Mouse (Mus musculus) CH12F3 (cell line): ENCODE measurements around the gene Mmachc.
"Not testable (repeated sequence)": the region's sequence is repeated elsewhere in the genome, so short reads cannot be mapped to it uniquely, and the experiment has no call there.

ENCODE experiments used
- in situ Hi-C: fragments of 300-500 bp; cut with MboI; formaldehyde crosslinking; loops from 2 replicates; pipeline ENCODE4 v1.14.3; 2020; ENCODE audit warnings: low sequenced_read_pairs

Gene Mmachc

GRCm38 (mm10) chr4:116693785-116694184, 14.4 kb downstream of the Mmachc start:
- in situ Hi-C loops: no loop called here

- in situ Hi-C loops: no loop called here
Observed at GRCm38 (mm10) chr4:116692146-116692545, 16.1 kb downstream of the Mmachc start.

- in situ Hi-C loops: no loop called here
Observed at GRCm38 (mm10) chr4:116689309-116689876, 18.8 kb downstream of the Mmachc start.

GRCm38 (mm10) chr4:116687041-116687440, 21.2 kb downstream of the Mmachc start:
- in situ Hi-C loops: no loop called here

GRCm38 (mm10) chr4:116685402-116686061, 22.7 kb downstream of the Mmachc start, which contains the start of gene Prdx1:
Gene Prdx1, plus strand, starts transcription at chr4:116685544.
- in situ Hi-C loops: no loop called here

- in situ Hi-C loops: no loop called here
Observed at GRCm38 (mm10) chr4:116684665-116685064, 23.5 kb downstream of the Mmachc start.

GRCm38 (mm10) chr4:116683957-116684356, 24.2 kb downstream of the Mmachc start:
- in situ Hi-C loops: no loop called here

GRCm38 (mm10) chr4:116680521-116680920, 27.7 kb downstream of the Mmachc start:
- in situ Hi-C loops: not testable (repeated sequence)

- in situ Hi-C loops: no loop called here
Observed at GRCm38 (mm10) chr4:116679141-116679540, 29.1 kb downstream of the Mmachc start.

GRCm38 (mm10) chr4:116677808-116678207, 30.4 kb downstream of the Mmachc start:
- in situ Hi-C loops: no loop called here

GRCm38 (mm10) chr4:116676027-116676426, 32.2 kb downstream of the Mmachc start:
- in situ Hi-C loops: no loop called here

GRCm38 (mm10) chr4:116674761-116675160, 33.4 kb downstream of the Mmachc start:
- in situ Hi-C loops: not testable (repeated sequence)

GRCm38 (mm10) chr4:116672785-116673184, 35.4 kb downstream of the Mmachc start:
- in situ Hi-C loops: no loop called here

GRCm38 (mm10) chr4:116669291-116669690, 38.9 kb downstream of the Mmachc start:
- in situ Hi-C loops: no loop called here

GRCm38 (mm10) chr4:116668145-116668544, 40.1 kb downstream of the Mmachc start:
- in situ Hi-C loops: no loop called here

GRCm38 (mm10) chr4:116666625-116667024, 41.6 kb downstream of the Mmachc start:
- in situ Hi-C loops: no loop called here

GRCm38 (mm10) chr4:116661998-116662397, 46.2 kb downstream of the Mmachc start:
- in situ Hi-C loops: no loop called here

GRCm38 (mm10) chr4:116660829-116661228, 47.4 kb downstream of the Mmachc start:
- in situ Hi-C loops: no loop called here

- in situ Hi-C loops: not testable (repeated sequence)
Observed at GRCm38 (mm10) chr4:116659916-116660315, 48.3 kb downstream of the Mmachc start.

GRCm38 (mm10) chr4:116659474-116659873, 48.7 kb downstream of the Mmachc start:
- in situ Hi-C loops: no loop called here

- in situ Hi-C loops: no loop called here
Observed at GRCm38 (mm10) chr4:116657971-116658370, 50.2 kb downstream of the Mmachc start.

- in situ Hi-C loops: no loop called here
Observed at GRCm38 (mm10) chr4:116655658-116656057, 52.5 kb downstream of the Mmachc start.

- in situ Hi-C loops: no loop called here
Observed at GRCm38 (mm10) chr4:116655100-116655499, 53.1 kb downstream of the Mmachc start.
